In the genomic region with DNA sequence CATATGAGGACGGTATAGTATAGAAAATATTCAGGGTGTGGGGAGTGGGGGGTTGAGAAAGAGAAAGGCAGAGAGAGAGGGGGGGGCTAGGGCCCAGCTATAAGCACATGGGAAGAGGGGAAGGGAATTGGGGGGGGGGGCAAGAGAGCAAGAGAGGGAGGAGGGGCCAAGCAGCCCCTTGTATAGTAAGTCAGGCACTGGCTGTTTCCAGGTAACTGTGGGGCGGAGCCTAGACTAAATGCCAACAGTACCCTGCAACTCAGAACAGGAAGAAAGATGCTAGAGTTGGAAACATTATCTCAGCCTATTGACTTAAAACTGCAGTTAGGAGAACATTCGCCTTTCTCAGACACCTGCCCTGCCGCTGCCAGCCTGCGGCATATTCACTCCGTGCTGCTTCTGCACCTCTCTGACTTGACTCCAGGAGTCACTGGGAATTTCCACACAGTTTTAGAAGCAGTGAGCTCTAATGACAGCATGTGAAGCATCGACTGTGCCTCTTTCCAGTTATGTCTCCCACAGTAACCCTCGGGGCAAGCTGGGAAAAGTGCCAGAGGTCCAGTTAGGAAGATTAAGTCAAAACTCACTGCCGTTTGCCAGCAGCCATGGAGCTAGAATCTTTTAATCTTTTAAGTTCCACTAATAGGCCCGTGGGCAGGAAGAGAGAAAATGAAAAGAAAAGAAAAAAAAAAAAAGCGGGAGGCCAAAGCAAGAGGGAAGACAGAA, we compare ENCODE assay signal across 9 mouse cellular contexts. TPM values are rescaled to one million over a fixed set of nuclear protein-coding genes. Genes with fewer than 3 reads are reported as not detected.
DNase-seq lines count a peak whose midpoint lies in the region; ATAC-seq and TF ChIP-seq lines count a peak whose summit lies in the region.
"Had no signal": no experiment of that assay in that cellular context is flagged by ENCODE, and none has a peak within 500 bp of the region (broad histone marks: within the 10 kb centered on the region; RNA-seq: fewer than 3 reads in every experiment).

No protein-coding gene starts in this region.

- no peak overlapping the region for H3K4me3 ChIP-seq in limb, embryonic 14.5 days (replicated peaks; ENCODE audit: low read length)

- 0 out of 2 replicates have a peak overlapping the region, but pooled peaks have one; percentile 5 for H3K9ac ChIP-seq in limb, embryonic 14.5 days (ENCODE audit: low read depth, low read length, severe bottlenecking)

- no peak for ATAC-seq in limb, embryonic 14.5 days (ENCODE audit: low FRiP score, low read depth)

- H3K4me2 ChIP-seq in limb, embryonic 14.5 days (replicated peaks; ENCODE audit: low read depth, low read length, severe bottlenecking): peak overlapping the region; percentile 28

- TF ChIP-seq POLR2A in limb, embryonic 14.5 days (IDR thresholded peaks at IDR 0.05; ENCODE audit: borderline replicate concordance, extremely low read depth, insufficient read depth, insufficient read length): no peak

- H3K27ac ChIP-seq in limb, embryonic 14.5 days (replicated peaks; ENCODE audit: low read depth, low read length): no peak overlapping the region
- H3K27ac ChIP-seq: macrophage had no signal

- 37% methylated on average over 11 of the region's 11 CpGs for WGBS in limb, embryonic 14.5 days

- peaks cover 20% of the 10 kb centered on the region for H3K4me1 ChIP-seq in limb, embryonic 14.5 days (ENCODE audit: control insufficient read depth, insufficient read depth, low read length)

- no peaks in the 10 kb centered on the region for H3K9me3 ChIP-seq in limb, embryonic 14.5 days (ENCODE audit: control insufficient read depth, low read length)

- no peaks in the 10 kb centered on the region for H3K36me3 ChIP-seq in limb, embryonic 14.5 days (ENCODE audit: control insufficient read depth, insufficient read depth, low read length)

- DNase-seq in lung, postnatal 36 days: peak; percentile 17
- no peak for DNase-seq in lung, postnatal 14 days
- DNase-seq in cerebellum, postnatal 10 days: peak; percentile 80 to 87
- DNase-seq in gastrocnemius, postnatal 4 days (ENCODE audit: low spot score in 2 of 2): peak; percentile 18 to 57
- DNase-seq in limb, embryonic 14.5 days (ENCODE audit: low spot score): peak; percentile 56
- peak; percentile 34 for DNase-seq in testis, postnatal 14 days (ENCODE audit: low spot score)
- no peak for DNase-seq in layer of hippocampus, postnatal 25 days (ENCODE audit: extremely low spot score in 1 of 2, low spot score in 1 of 2)
- no peak for DNase-seq in left cerebral cortex, adult 8-10 months (ENCODE audit: low spot score in 2 of 2)

- no peaks in the 10 kb centered on the region for H3K27me3 ChIP-seq in limb, embryonic 14.5 days (ENCODE audit: control insufficient read depth, insufficient read depth, low read length)

RNA-seq across cellular contexts. Expression of gene Gtf2f2, which starts 20.6 kb away (rescaled TPM):
- 10 to 100 TPM; 19.1 to 19.5 TPM for total RNA-seq in gastrocnemius, postnatal 4 days (2021)
- 12.1 and 22.1 TPM in 2 replicates for polyA plus RNA-seq in limb, embryonic 14.5 days (2012; rRNA removed)
- polyA plus RNA-seq in limb, embryonic 14.5 days (2014; fragmentation: Nextera tagmentation; extraction: Ambion mirVana): 34.7 and 37.6 TPM in 2 replicates
- 10 to 100 TPM; 19.7 to 23.3 TPM for total RNA-seq in layer of hippocampus, postnatal 25 days (2021)
- 10 to 100 TPM; 14.3 to 16.8 (median 16.0) TPM for total RNA-seq in left cerebral cortex, adult 8-10 months (2022)

Comparison
In these comparisons a context has a peak if more than half of its experiments do, and no peak if none do; other contexts are left out.
1. DNase-seq: peak in lung, postnatal 36 days (single experiment), cerebellum, postnatal 10 days (2 of 2), gastrocnemius, postnatal 4 days (2 of 2), limb, embryonic 14.5 days (single experiment) and testis, postnatal 14 days (single experiment); none in lung, postnatal 14 days (single experiment), layer of hippocampus, postnatal 25 days (0 of 2) and left cerebral cortex, adult 8-10 months (0 of 2).